Mouse (Mus musculus) liver, adult 2 months (tissue): Measurements from ENCODE around the gene Gramd4.

ENCODE experiments used
- CTCF ChIP-seq: fragments of 200-500 bp; IDR thresholded peaks from 2 replicates; pipeline ENCODE4 v1.5.1; 2011; ENCODE audit warnings: low read depth, low read length, control low read depth
- POLR2A ChIP-seq: fragments of 200-500 bp; IDR thresholded peaks from 2 replicates; pipeline ENCODE4 v1.6.1; 2011; ENCODE audit warnings: low read length, control low read depth; ENCODE audit not compliant: insufficient read depth; ENCODE audit errors: extremely low read depth

- TF ChIP-seq CTCF (no peak), POLR2A (no peak)
Measured at GRCm38 (mm10) chr15:86083261-86083741, 25.8 kb downstream of the Gramd4 start.
